Mouse (Mus musculus): Measurements from ENCODE around the gene Slc15a1.

GRCm38 (mm10) chr14:121422000-121422399 is 83.1 kb downstream of the Slc15a1 start:
- no peak for TF ChIP-seq POLR2A (IDR thresholded peaks at IDR 0.05; ENCODE audit: low read depth, low read length)
- TF ChIP-seq CTCF (IDR thresholded peaks at IDR 0.05; ENCODE audit: extremely low read depth, insufficient read length, insufficient replicate concordance, low read depth, low read length) = no peak

All from small intestine, adult 2 months (tissue).